Mouse (Mus musculus): ENCODE data around the gene Gemin5. TPM values are rescaled to one million over a fixed set of nuclear protein-coding genes. Genes with fewer than 3 reads are reported as not detected.
A peak's percentile ranks its signal among the peaks of the same experiment; 100 is the strongest.

The Gemin5 gene
- total RNA-seq, 1 experiment, result 70.1 TPM

GRCm38 (mm10) chr11:58198663-58199062 lies 30.3 kb upstream of the Gemin5 start:
- in situ Hi-C loops (cut with MboI; ENCODE audit: low sequenced_read_pairs in 2 of 2, unreplicated experiment in 2 of 2), result no loop called here
- Histone ChIP-seq H3K4me3 (ENCODE audit: insufficient read depth in 1 of 2, low read depth in 1 of 2, low read length in 2 of 2, poor library complexity in 1 of 2, severe bottlenecking in 1 of 2) (no peak overlapping the region), H3K9ac (ENCODE audit: insufficient read depth, low read depth, low read length, poor library complexity, severe bottlenecking) (no peak overlapping the region), H3K9me3 (ENCODE audit: control insufficient read depth, insufficient read depth, low read depth, low read length) (no peaks in the 10 kb centered on the region), H3K4me1 (ENCODE audit: control insufficient read depth in 2 of 2, insufficient read depth in 2 of 2, low read length in 2 of 2, poor library complexity in 1 of 2) (peaks cover 3 to 11% of the 10 kb centered on the region in 2 experiments; a peak in 2 of 4 replicates), H3K27ac (ENCODE audit: insufficient read depth, low read depth, low read length, poor library complexity, severe bottlenecking) (no peak overlapping the region), H3K36me3 (ENCODE audit: control insufficient read depth, insufficient read depth, low read length, poor library complexity, severe bottlenecking) (no peaks in the 10 kb centered on the region)
- TF ChIP-seq MAFK (IDR thresholded peaks at IDR 0.05; ENCODE audit: insufficient read depth, low read depth, low read length) (no peak), HCFC1 (IDR thresholded peaks at IDR 0.05; ENCODE audit: borderline replicate concordance, insufficient read depth, low read length) (no peak), CHD2 (IDR thresholded peaks at IDR 0.05; ENCODE audit: low read depth, low read length) (no peak), ZNF384 (IDR thresholded peaks at IDR 0.05; ENCODE audit: low read depth, low read length) (no peak), ZC3H11A (IDR thresholded peaks at IDR 0.05; ENCODE audit: borderline replicate concordance, low read depth, low read length) (no peak)
- DNase-seq (ENCODE audit: low read depth, low spot score), result no peak

GRCm38 (mm10) chr11:58193860-58194520 lies 25.7 kb upstream of the Gemin5 start:
- Histone ChIP-seq H3K9ac (ENCODE audit: insufficient read depth, low read depth, low read length, poor library complexity, severe bottlenecking) (no peak overlapping the region), H3K4me3 (ENCODE audit: insufficient read depth in 1 of 2, low read depth in 1 of 2, low read length in 2 of 2, poor library complexity in 1 of 2, severe bottlenecking in 1 of 2) (no peak overlapping the region), H3K27ac (ENCODE audit: insufficient read depth, low read depth, low read length, poor library complexity, severe bottlenecking) (no peak overlapping the region), H3K4me1 (ENCODE audit: control insufficient read depth in 2 of 2, insufficient read depth in 2 of 2, low read length in 2 of 2, poor library complexity in 1 of 2) (peaks cover 3 to 5% of the 10 kb centered on the region in 2 experiments; a peak in 2 of 4 replicates), H3K9me3 (ENCODE audit: control insufficient read depth, insufficient read depth, low read depth, low read length) (no peaks in the 10 kb centered on the region), H3K36me3 (ENCODE audit: control insufficient read depth, insufficient read depth, low read length, poor library complexity, severe bottlenecking) (no peaks in the 10 kb centered on the region)
- TF ChIP-seq ZC3H11A (IDR thresholded peaks at IDR 0.05; ENCODE audit: borderline replicate concordance, low read depth, low read length), result no peak
- TF ChIP-seq CHD2 (IDR thresholded peaks at IDR 0.05; ENCODE audit: low read depth, low read length), result no peak
- no peak for TF ChIP-seq ZNF384 (IDR thresholded peaks at IDR 0.05; ENCODE audit: low read depth, low read length)
- TF ChIP-seq MAFK (IDR thresholded peaks at IDR 0.05; ENCODE audit: insufficient read depth, low read depth, low read length), result peak; percentile 53; the same call in 1 of the 2 replicates
- no peak for TF ChIP-seq HCFC1 (IDR thresholded peaks at IDR 0.05; ENCODE audit: borderline replicate concordance, insufficient read depth, low read length)
- DNase-seq (ENCODE audit: low read depth, low spot score), result no peak
- in situ Hi-C loops (cut with MboI; ENCODE audit: low sequenced_read_pairs in 2 of 2, unreplicated experiment in 2 of 2), result no loop called here

- TF ChIP-seq CHD2 (IDR thresholded peaks at IDR 0.05; ENCODE audit: low read depth, low read length) (no peak), HCFC1 (IDR thresholded peaks at IDR 0.05; ENCODE audit: borderline replicate concordance, insufficient read depth, low read length) (no peak), MAFK (IDR thresholded peaks at IDR 0.05; ENCODE audit: insufficient read depth, low read depth, low read length) (no peak), ZC3H11A (IDR thresholded peaks at IDR 0.05; ENCODE audit: borderline replicate concordance, low read depth, low read length) (no peak), ZNF384 (IDR thresholded peaks at IDR 0.05; ENCODE audit: low read depth, low read length) (no peak)
- H3K27ac ChIP-seq (ENCODE audit: insufficient read depth, low read depth, low read length, poor library complexity, severe bottlenecking), result no peak overlapping the region
- no peak overlapping the region for H3K4me3 ChIP-seq (ENCODE audit: insufficient read depth in 1 of 2, low read depth in 1 of 2, low read length in 2 of 2, poor library complexity in 1 of 2, severe bottlenecking in 1 of 2)
- no peaks in the 10 kb centered on the region for H3K36me3 ChIP-seq (ENCODE audit: control insufficient read depth, insufficient read depth, low read length, poor library complexity, severe bottlenecking)
- in situ Hi-C loops (cut with MboI; ENCODE audit: low sequenced_read_pairs in 2 of 2, unreplicated experiment in 2 of 2), result no loop called here
- H3K4me1 ChIP-seq (ENCODE audit: control insufficient read depth in 2 of 2, insufficient read depth in 2 of 2, low read length in 2 of 2, poor library complexity in 1 of 2), result peaks cover 2 to 3% of the 10 kb centered on the region in 2 experiments; a peak in 2 of 4 replicates
- no peak for DNase-seq (ENCODE audit: low read depth, low spot score)
- no peak overlapping the region for H3K9ac ChIP-seq (ENCODE audit: insufficient read depth, low read depth, low read length, poor library complexity, severe bottlenecking)
- no peaks in the 10 kb centered on the region for H3K9me3 ChIP-seq (ENCODE audit: control insufficient read depth, insufficient read depth, low read depth, low read length)
Observed at GRCm38 (mm10) chr11:58193326-58193725, 25.0 kb upstream of the Gemin5 start.

- Histone ChIP-seq H3K36me3 (ENCODE audit: control insufficient read depth, insufficient read depth, low read length, poor library complexity, severe bottlenecking) (no peaks in the 10 kb centered on the region), H3K4me3 (ENCODE audit: insufficient read depth in 1 of 2, low read depth in 1 of 2, low read length in 2 of 2, poor library complexity in 1 of 2, severe bottlenecking in 1 of 2) (no peak overlapping the region), H3K9me3 (ENCODE audit: control insufficient read depth, insufficient read depth, low read depth, low read length) (no peaks in the 10 kb centered on the region), H3K27ac (ENCODE audit: insufficient read depth, low read depth, low read length, poor library complexity, severe bottlenecking) (no peak overlapping the region), H3K9ac (ENCODE audit: insufficient read depth, low read depth, low read length, poor library complexity, severe bottlenecking) (no peak overlapping the region), H3K4me1 (ENCODE audit: control insufficient read depth in 2 of 2, insufficient read depth in 2 of 2, low read length in 2 of 2, poor library complexity in 1 of 2) (peaks cover 2 to 3% of the 10 kb centered on the region in 2 experiments; a peak in 2 of 4 replicates)
- TF ChIP-seq HCFC1 (IDR thresholded peaks at IDR 0.05; ENCODE audit: borderline replicate concordance, insufficient read depth, low read length) (no peak), ZNF384 (IDR thresholded peaks at IDR 0.05; ENCODE audit: low read depth, low read length) (no peak), MAFK (IDR thresholded peaks at IDR 0.05; ENCODE audit: insufficient read depth, low read depth, low read length) (no peak), CHD2 (IDR thresholded peaks at IDR 0.05; ENCODE audit: low read depth, low read length) (no peak), ZC3H11A (IDR thresholded peaks at IDR 0.05; ENCODE audit: borderline replicate concordance, low read depth, low read length) (no peak)
- in situ Hi-C loops (cut with MboI; ENCODE audit: low sequenced_read_pairs in 2 of 2, unreplicated experiment in 2 of 2), result no loop called here
- no peak for DNase-seq (ENCODE audit: low read depth, low spot score)
Observed at GRCm38 (mm10) chr11:58189675-58190074, 21.3 kb upstream of the Gemin5 start.
